Mouse (Mus musculus) heart, postnatal 0 days (tissue): ENCODE measurements at regions not wholly inside any gene's neighbourhood (a gene's known extent, or its start where the extent isn't known, plus 50 kb on each side); places are given as distances from the start of the nearest gene placed in this dataset.
A peak's percentile ranks its signal among the peaks of the same experiment; 100 is the strongest.

ENCODE experiments used
- ATAC-seq: fragments of 200-750 bp; cut with Nextera tagmentation; 2 replicates; pipeline ENCODE4 v1.8.0; 2017; ENCODE audit warnings: low read depth, moderate number of reproducible peaks, moderate library complexity; ENCODE audit not compliant: insufficient read depth
- DNase-seq: peaks from one replicate; pipeline ENCODE4 v3.0.0-alpha.2; 2016; ENCODE audit warnings: low spot score
- H3K27ac ChIP-seq: fragments of 300-500 bp; sonication (generic); 2 replicates; pipeline ENCODE4 v1.5.1; 2014; ENCODE audit warnings: low read depth, mild to moderate bottlenecking
- H3K27me3 ChIP-seq: fragments of 300-500 bp; sonication (generic); 2 replicates; pipeline ENCODE4 v1.6.1; 2014; ENCODE audit warnings: low read length, mixed read lengths; ENCODE audit not compliant: control insufficient read depth, insufficient read depth
- H3K36me3 ChIP-seq: fragments of 300-500 bp; sonication (generic); replicated peaks from 2 replicates; pipeline ENCODE4 v1.6.1; 2014; ENCODE audit warnings: low read length, mixed read lengths; ENCODE audit not compliant: control insufficient read depth, insufficient read depth
- H3K4me1 ChIP-seq: fragments of 300-500 bp; sonication (generic); 2 replicates; pipeline ENCODE4 v1.6.1; 2014; ENCODE audit warnings: antibody characterized with exemption; ENCODE audit not compliant: control insufficient read depth, insufficient read depth
- H3K4me2 ChIP-seq: fragments of 300-500 bp; sonication (generic); 2 replicates; pipeline ENCODE4 v1.6.1; 2014; ENCODE audit warnings: low read depth, mild to moderate bottlenecking, low read length, moderate library complexity
- H3K4me3 ChIP-seq: fragments of 300-500 bp; sonication (generic); 2 replicates; pipeline ENCODE4 v1.5.1; 2014; ENCODE audit warnings: low read depth, low read length
- H3K9ac ChIP-seq: fragments of 300-500 bp; sonication (generic); replicated peaks from 2 replicates; pipeline ENCODE4 v1.6.1; 2014; ENCODE audit warnings: low read depth, low read length, mixed read lengths
- H3K9me3 ChIP-seq: fragments of 300-500 bp; sonication (generic); replicated peaks from 2 replicates; pipeline ENCODE4 v1.6.1; 2016; ENCODE audit warnings: low read length; ENCODE audit not compliant: control insufficient read depth
- CTCF ChIP-seq: IDR thresholded peaks from 2 replicates; pipeline ENCODE4 v1.5.1; 2016; ENCODE audit warnings: antibody characterized with exemption, control low read depth, low read depth
- EP300 ChIP-seq: IDR thresholded peaks from 2 replicates; pipeline ENCODE4 v1.6.1; 2016; ENCODE audit warnings: antibody characterized with exemption, low read depth
- WGBS: fragments of 180-500 bp; shearing (Covaris S2); extraction: QIAGEN DNeasy Blood & Tissue Kit; methylation state at CpG from one replicate; pipeline ENCODE4 v1.1.7; 2014; 5-methylcytosine and 5-hydroxymethylcytosine counted together

DNA sequence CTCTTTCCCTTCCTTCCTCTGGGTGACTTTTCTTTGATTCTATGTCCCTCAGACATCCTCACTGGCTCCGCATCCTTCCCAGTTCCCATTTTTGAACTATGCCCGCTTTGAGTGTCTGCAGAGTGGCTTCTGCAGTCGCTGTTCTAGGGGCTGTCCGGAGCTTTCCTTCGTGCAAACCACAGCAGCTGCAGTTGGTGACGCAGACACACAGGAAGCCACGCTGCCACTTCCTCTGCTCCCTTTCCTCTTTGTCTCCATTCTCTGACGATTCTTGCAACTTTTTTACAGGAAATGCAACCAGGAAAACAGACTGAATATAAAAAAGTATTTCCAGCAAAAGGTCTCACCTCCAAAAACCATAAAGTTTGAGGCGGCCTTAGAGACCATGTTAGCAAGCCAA, 191.0 kb upstream of the Tgfbr2 start:
- WGBS: 57% methylated on average over 9 of the region's 9 CpGs
- Histone ChIP-seq H3K4me1 (no peaks in the 10 kb centered on the region), H3K4me2 (no peak overlapping the region), H3K9ac (no peak overlapping the region), H3K4me3 (no peak overlapping the region), H3K27me3 (no peaks in the 10 kb centered on the region), H3K27ac (peak overlapping the region; percentile 57; the same call in 1 of the 2 replicates), H3K36me3 (no peaks in the 10 kb centered on the region), H3K9me3 (no peaks in the 10 kb centered on the region)
- no peak for ATAC-seq
- no peak for DNase-seq
- no peak for TF ChIP-seq EP300
- TF ChIP-seq CTCF: no peak

DNA sequence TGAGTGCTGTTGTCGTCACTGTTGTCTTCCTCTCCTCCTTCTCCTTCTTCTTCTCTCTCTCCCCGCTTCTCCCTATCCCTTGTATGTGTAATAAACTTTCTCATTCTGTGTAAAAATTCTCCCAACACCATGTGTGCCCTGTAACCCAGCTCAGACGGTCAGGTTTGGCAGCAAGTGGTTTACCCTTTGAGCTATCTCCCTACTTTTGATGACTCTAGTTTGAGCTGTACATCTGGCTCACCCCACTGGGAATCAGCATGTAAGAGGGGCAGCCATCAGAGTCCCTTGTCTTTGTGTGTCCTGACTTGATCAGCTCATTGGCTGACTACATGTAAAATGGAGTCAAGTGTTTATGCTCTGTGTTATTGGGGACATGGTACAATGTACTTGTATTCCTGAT, 190.5 kb upstream of the Tgfbr2 start:
- DNase-seq: no peak
- 67% methylated on average over 3 of the region's 3 CpGs for WGBS

DNA sequence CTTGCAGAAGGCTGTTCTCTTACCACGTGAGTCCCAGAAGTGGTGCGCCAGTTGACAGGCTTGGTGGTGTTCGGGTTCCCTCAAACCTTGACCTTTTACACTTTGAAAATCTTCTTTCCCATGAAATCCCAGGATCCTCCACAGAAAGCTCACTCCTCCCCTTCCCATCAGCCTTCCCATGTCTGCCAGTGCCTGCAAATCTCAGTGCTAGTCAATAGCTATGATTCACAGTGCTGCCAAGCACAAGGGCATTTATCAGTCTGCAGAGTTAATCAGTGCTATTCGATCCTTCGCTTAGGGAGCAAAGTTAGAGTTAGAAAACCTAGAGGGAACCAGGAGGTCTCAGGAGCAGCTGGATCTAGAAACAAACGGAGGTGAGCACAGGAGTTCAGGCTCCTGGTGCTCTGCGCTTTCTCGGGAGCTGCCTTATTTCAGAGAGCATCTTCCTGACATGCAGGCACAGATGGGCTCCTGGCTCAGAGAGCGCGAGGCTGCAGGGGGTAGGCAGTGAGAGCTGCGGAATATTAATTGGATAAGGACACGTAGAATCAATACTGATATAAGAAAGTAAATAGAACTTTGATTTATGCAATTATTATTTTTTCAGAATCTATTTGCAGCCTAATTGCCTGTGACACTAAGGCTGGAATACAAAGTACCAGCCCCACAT, 190.0 kb upstream of the Tgfbr2 start:
- no peak for TF ChIP-seq CTCF
- TF ChIP-seq EP300: no peak
- ATAC-seq (no peak), DNase-seq (no peak)
- Histone ChIP-seq H3K4me3 (no peak overlapping the region), H3K27ac (no peak overlapping the region), H3K36me3 (no peaks in the 10 kb centered on the region), H3K4me1 (no peaks in the 10 kb centered on the region), H3K9me3 (no peaks in the 10 kb centered on the region), H3K27me3 (no peaks in the 10 kb centered on the region), H3K4me2 (no peak overlapping the region), H3K9ac (no peak overlapping the region)
- 70% methylated on average over 12 of the region's 12 CpGs for WGBS

More for the DNA sequence above, 190.5 kb upstream of the Tgfbr2 start:
- H3K4me1 ChIP-seq: no peaks in the 10 kb centered on the region
- no peaks in the 10 kb centered on the region for H3K9me3 ChIP-seq
- no peak overlapping the region for H3K9ac ChIP-seq
- H3K4me3 ChIP-seq: no peak overlapping the region
- ATAC-seq: no peak
- no peaks in the 10 kb centered on the region for H3K27me3 ChIP-seq
- no peak for TF ChIP-seq CTCF
- H3K4me2 ChIP-seq: no peak overlapping the region
- peak overlapping the region; percentile 57; the same call in 1 of the 2 replicates for H3K27ac ChIP-seq
- no peaks in the 10 kb centered on the region for H3K36me3 ChIP-seq

DNA sequence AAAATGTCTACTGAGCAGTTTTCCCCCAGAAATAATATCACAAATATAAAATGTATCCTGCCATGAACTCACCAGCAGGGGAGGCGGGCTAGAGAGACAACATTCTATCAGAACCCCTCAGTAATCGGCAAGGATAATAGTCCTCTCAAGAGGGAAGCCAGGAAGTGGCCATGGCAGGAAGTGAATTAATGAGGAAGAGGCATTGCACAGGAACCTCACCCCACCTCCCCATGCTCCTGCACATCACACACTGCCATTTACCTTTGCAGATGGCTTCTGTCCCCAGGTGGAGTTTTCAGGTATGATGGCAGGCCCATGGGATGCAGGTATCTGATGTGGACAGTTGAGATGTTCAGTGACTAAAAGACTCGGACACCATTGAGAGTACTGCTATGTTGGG, 185.9 kb upstream of the Tgfbr2 start:
- H3K4me1 ChIP-seq: no peaks in the 10 kb centered on the region
- H3K4me3 ChIP-seq: no peak overlapping the region
- H3K36me3 ChIP-seq: no peaks in the 10 kb centered on the region
- 62% methylated on average over 3 of the region's 3 CpGs for WGBS
- no peak overlapping the region for H3K9ac ChIP-seq
- ATAC-seq (no peak), DNase-seq (no peak)
- H3K27me3 ChIP-seq: no peaks in the 10 kb centered on the region
- TF ChIP-seq EP300 (no peak), CTCF (no peak)
- no peak overlapping the region for H3K27ac ChIP-seq
- no peaks in the 10 kb centered on the region for H3K9me3 ChIP-seq
- H3K4me2 ChIP-seq: no peak overlapping the region

DNA sequence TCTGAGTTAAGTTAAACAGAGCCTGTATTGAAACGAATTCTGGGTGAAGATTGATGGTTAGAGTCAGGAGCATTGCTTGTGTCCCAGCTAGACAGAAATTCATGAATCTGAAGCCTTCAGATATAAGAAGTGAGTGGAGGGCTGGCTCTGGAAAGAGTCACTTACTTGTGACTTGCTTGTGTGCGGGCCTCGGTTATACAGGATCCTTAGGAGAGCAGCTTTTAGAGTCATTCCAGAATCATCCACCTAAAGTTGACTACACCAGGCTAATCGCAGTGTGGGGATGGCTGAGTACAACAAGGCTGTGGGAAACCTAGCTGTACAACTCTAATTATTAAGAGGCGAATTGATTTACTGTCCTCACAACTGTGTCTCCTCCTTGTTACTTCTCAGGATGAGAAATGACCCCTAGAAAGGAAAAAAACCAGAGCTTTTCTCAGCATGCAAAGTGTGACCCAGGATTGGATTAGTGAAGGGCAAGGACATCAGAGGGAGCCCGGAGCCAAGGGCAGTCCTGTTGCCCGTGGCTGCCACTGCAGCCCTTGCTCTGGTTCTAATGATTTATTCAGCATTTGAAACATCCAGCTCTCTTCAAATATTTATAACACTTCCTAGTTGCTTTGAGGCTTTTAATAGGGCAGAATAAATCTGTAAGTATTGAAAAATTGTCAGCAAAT, 179.0 kb upstream of the Tgfbr2 start:
- no peak for TF ChIP-seq EP300
- no peak for TF ChIP-seq CTCF
- no peak overlapping the region for H3K27ac ChIP-seq
- no peaks in the 10 kb centered on the region for H3K36me3 ChIP-seq
- H3K4me3 ChIP-seq: no peak overlapping the region
- DNase-seq (no peak), ATAC-seq (no peak)
- no peaks in the 10 kb centered on the region for H3K4me1 ChIP-seq
- WGBS: 79% methylated on average over 7 of the region's 7 CpGs
- no peak overlapping the region for H3K9ac ChIP-seq
- no peaks in the 10 kb centered on the region for H3K27me3 ChIP-seq
- H3K9me3 ChIP-seq: no peaks in the 10 kb centered on the region
- H3K4me2 ChIP-seq: no peak overlapping the region
